Mouse (Mus musculus): ENCODE results near the gene Mycl. TPM values are rescaled to one million over a fixed set of nuclear protein-coding genes. Genes with fewer than 3 reads are reported as not detected.

Gene Mycl
- polyA plus RNA-seq (2012; rRNA removed; ENCODE audit: low replicate concordance) = 4.6 and 4.7 TPM in 2 replicates

GRCm38 (mm10) chr4:122995404-122996220, at the start of gene Mycl:
Gene Mycl (plus strand): TSS chr4:122995652.

GRCm38 (mm10) chr4:122961100-122961567, 34.3 kb upstream of the Mycl start, which contains the start of gene Mfsd2a:
Gene Mfsd2a (minus strand): TSS chr4:122961188.

GRCm38 (mm10) chr4:123016451-123016957, 21.1 kb downstream of the Mycl start, which contains the start of gene Trit1:
Gene Trit1 (plus strand): TSS chr4:123016597.

Other genes with a start within 250 kb of the Mycl start
- 6.8 and 9.9 TPM in 2 replicates for gene Ppt1, start 159.4 kb upstream of the Mycl start, polyA plus RNA-seq (2012; rRNA removed; ENCODE audit: low replicate concordance)
- 53.9 and 62.5 TPM in 2 replicates for gene Cap1, start 109.6 kb upstream of the Mycl start, polyA plus RNA-seq (2012; rRNA removed; ENCODE audit: low replicate concordance)
- gene Mfsd2a, start 34.5 kb upstream of the Mycl start, polyA plus RNA-seq (2012; rRNA removed; ENCODE audit: low replicate concordance) = 27.7 and 42.6 TPM in 2 replicates
- gene Trit1, start 20.9 kb downstream of the Mycl start, polyA plus RNA-seq (2012; rRNA removed; ENCODE audit: low replicate concordance) = 1.3 and 1.5 TPM in 2 replicates
- 0.42 and 3.5 TPM in 2 replicates for gene Bmp8b, start 109.5 kb downstream of the Mycl start, polyA plus RNA-seq (2012; rRNA removed; ENCODE audit: low replicate concordance)
- 0.32 TPM in 1 of 2 replicates, not detected in the other for gene Oxct2b, start 120.6 kb downstream of the Mycl start, polyA plus RNA-seq (2012; rRNA removed; ENCODE audit: low replicate concordance)
- gene Ppie, start 144.3 kb downstream of the Mycl start, polyA plus RNA-seq (2012; rRNA removed; ENCODE audit: low replicate concordance) = 6.6 and 7.3 TPM in 2 replicates
- 0.43 and 3.0 TPM in 2 replicates for gene Hpcal4, start 187.6 kb downstream of the Mycl start, polyA plus RNA-seq (2012; rRNA removed; ENCODE audit: low replicate concordance)
- gene Nt5c1a, start 205.9 kb downstream of the Mycl start, polyA plus RNA-seq (2012; rRNA removed; ENCODE audit: low replicate concordance) = 0.14 and 0.18 TPM in 2 replicates
- 1.1 and 1.3 TPM in 2 replicates for gene Heyl, start 237.9 kb downstream of the Mycl start, polyA plus RNA-seq (2012; rRNA removed; ENCODE audit: low replicate concordance)